Mouse (Mus musculus): ENCODE data around the gene Gm9970.

The Gm9970 gene

DNA sequence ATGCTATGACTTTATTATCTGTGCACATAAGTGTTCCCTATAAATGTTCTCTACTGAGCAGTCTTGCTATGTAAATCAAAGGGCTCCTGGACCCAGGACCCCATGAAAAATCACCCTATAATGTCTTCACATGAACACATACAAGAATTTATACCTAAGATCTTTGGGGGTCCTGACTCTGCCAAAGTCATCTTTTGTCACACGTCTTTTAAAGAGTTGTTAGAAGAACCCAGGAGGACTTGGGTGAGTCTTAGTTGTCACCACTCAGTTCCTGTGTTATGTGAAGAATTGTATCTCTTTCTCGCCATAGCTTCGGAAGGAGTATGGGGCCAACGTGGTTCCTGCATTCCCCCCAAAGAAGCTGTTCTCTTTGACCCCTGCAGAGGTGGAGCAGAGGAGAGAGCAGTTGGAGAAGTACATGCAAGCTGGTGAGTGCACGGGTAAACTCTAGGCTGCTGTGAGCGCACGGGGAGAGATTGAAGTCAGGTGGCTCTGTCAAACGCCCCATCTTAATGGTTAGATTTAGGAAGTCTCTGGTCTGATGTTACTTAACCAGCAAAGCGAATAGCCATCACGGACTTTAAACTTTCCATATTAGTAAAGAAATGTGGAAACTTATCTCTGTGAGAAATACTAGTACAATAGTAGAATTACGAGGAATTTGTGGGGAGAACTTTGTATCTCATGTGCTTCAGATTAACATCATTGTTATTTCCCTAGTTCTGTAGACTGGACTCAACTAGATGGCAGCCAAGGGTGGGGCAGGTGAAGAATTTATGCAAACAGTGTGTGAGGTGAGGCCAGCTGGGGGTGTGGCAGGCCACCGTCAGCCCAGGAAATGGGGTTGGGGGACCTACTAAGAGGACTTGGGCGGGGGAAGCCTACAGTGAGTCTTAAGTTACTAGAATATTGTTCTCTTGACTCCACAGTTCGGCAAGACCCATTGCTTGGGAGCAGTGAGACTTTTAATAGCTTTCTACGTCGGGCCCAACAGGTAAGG lies 46.2 kb downstream of the Gm9970 start:
- no peak for DNase-seq (ENCODE audit: low spot score)

DNA sequence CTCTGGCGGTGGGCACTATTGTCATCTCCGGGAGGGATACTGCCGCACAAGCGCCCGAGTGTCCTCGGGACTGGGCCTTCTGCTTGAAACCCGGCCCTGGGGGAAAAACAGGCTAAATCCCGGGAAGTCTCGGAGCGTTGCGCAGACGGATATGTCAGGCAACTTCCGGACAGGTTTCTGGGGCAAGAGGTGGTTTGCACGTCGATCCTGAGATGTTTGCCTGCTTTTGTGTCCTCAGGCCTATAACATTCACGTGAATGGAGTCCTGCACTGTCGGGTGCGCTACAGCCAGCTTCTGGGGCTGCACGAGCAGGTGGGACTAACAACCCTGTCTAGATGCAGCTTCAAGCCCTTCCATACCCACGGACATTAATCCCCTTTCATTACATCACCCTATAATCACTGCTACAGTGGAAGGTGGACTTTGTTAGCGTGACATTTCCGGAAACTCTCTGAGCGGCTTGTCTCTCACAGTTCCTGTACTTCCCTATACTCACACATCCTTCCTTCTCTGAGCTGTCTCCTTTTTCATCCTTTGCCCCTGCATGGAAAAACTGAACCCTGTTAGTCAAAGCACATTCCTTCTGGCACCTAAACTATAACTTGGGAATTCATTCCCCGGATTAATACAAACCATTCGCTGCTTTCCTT lies 47.3 kb downstream of the Gm9970 start:
- DNase-seq (ENCODE audit: low spot score): no peak

DNA sequence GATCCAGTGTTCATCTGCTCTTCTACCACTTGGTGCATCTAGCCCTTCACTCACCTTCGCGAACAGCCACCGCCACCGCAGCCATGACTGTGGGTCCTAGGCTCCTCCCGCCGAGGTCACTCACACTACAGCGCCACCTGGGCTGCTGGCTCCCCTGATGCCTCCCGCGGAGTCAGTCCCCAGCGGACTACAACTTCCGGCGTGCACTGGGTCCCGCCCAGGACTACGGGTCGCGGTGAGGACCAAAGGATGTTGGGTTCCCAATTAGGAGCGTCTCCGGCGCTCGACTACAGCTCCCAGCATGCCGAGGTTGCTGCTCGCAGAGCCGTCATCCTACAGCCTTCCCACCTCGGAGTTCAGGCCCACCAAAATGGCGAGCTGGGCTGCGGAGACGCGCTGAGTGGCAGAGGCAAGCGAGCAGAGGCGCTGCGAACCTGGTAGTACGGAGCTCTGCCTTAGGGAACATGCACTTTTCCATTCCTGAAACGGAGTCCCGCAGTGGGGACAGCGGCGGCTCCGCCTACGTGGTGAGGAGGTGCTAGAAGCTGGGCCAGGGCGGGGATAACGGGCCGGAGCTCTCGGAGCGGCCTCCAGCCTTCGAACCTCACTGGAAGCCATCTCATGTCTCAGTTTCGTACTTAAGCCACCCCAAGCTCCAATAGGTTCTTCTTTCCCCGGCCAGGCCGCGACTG lies 47.9 kb downstream of the Gm9970 start, which contains the start of the genes Snx17 and Eif2b4:
Gene Snx17, plus strand, starts transcription at position 289 of the 692 bp plus-strand sequence.
Gene Eif2b4, minus strand, starts transcription at position 492 of the 692 bp plus-strand sequence.
- DNase-seq (ENCODE audit: low spot score): peak; percentile 99

DNA sequence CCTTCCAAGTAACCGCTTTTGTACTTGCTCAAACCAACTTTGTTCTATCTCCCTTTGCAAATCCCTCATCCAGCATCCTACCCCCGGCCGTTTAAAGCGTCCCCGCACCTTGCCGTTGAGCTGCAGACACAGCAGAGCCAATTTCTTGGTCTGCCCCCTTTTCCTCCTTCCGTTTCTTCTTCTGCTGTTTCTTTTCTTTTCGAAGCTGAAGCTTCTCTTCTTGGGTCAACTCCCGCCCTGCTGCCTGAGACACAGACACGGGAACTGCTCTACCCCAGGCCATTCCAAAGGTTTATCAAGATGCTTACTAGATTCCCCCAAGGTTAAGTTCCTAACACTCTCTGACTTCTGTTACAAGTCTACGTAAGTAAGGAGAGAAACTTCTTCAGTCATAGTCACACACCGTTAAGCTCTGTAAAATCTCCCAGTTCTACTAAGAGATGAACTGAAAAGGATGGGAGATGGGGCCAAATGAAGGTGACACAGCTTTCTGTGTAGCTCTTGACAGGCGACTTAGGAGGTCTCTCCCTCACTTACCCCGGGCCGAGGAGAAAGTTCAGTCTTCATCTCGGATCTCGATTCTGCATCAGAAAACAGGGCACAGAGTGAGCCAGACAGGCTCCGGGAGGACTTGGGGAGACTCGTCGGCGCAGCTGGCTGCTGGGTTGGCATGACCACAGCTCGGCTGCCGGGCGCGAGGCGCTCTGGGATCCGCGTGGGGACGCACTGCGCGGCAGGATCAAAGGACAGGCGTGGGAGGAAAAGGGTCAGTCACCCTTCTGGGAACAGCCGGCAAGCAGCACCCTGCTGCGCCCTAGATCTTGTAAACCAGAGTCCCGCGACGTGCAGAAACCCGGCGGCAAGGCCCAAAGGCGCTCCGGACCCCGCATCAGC lies 48.7 kb downstream of the Gm9970 start:
- DNase-seq (ENCODE audit: low spot score): peak; percentile 78
